Mouse (Mus musculus): Measurements from ENCODE around the gene Erc2. TPM values are rescaled to one million over a fixed set of nuclear protein-coding genes. Genes with fewer than 3 reads are reported as not detected.
"Not testable (repeated sequence)": the region's sequence is repeated elsewhere in the genome, so short reads cannot be mapped to it uniquely, and the experiment has no call there.

Gene Erc2
- total RNA-seq (2014; rRNA removed; ENCODE audit: low replicate concordance) (0.11 and 12.3 TPM in 2 replicates), polyA plus RNA-seq (2015; fragmentation: Nextera tagmentation; extraction: Ambion mirVana) (1.7 and 1.8 TPM in 2 replicates)

- Histone ChIP-seq H3K27me3 (ENCODE audit: control insufficient read depth, insufficient read depth, low read length) (peaks cover 9% of the 10 kb centered on the region; the same call in 1 of the 2 replicates), H3K27ac (ENCODE audit: low read depth) (no peak within 1 kb of the TSS), H3K4me2 (ENCODE audit: low read depth, low read length) (peak within 1 kb of the TSS; percentile 87), H3K4me3 (ENCODE audit: low read depth, low read length) (peak within 1 kb of the TSS; percentile 66), H3K9me3 (replicated peaks; ENCODE audit: control insufficient read depth, low read length) (no peaks in the 10 kb centered on the region), H3K4me1 (ENCODE audit: control insufficient read depth, insufficient read depth) (no peaks in the 10 kb centered on the region; the same call in 1 of the 2 replicates), H3K9ac (replicated peaks; ENCODE audit: low read depth, low read length) (peak within 1 kb of the TSS; percentile 55), H3K36me3 (replicated peaks; ENCODE audit: control insufficient read depth, insufficient read depth, low read length) (no peaks in the 10 kb centered on the region)
- no peak for TF ChIP-seq EP300 (IDR thresholded peaks at IDR 0.05; ENCODE audit: low read depth)
- TF ChIP-seq CTCF (IDR thresholded peaks at IDR 0.05; ENCODE audit: low read depth), result peak; percentile 64
- WGBS, result under 1% methylated on average over 64 of the region's 78 CpGs
- ATAC-seq (ENCODE audit: insufficient read depth, low read depth), result peak; percentile 98
- DNase-seq (ENCODE audit: low spot score), result peak; percentile 63
Observed at GRCm38 (mm10) chr14:27622176-27622922, at the start of gene Erc2. Erc2 (plus strand) TSS chr14:27622428.

- WGBS, result 63% methylated on average over 2 of the region's 2 CpGs
- H3K4me2 ChIP-seq (ENCODE audit: low read depth, low read length), result no peak overlapping the region
- H3K4me1 ChIP-seq (ENCODE audit: control insufficient read depth, insufficient read depth), result no peaks in the 10 kb centered on the region
- H3K4me3 ChIP-seq (ENCODE audit: low read depth, low read length), result no peak overlapping the region
- H3K36me3 ChIP-seq (replicated peaks; ENCODE audit: control insufficient read depth, insufficient read depth, low read length), result no peaks in the 10 kb centered on the region
- TF ChIP-seq EP300 (IDR thresholded peaks at IDR 0.05; ENCODE audit: low read depth) (no peak), CTCF (IDR thresholded peaks at IDR 0.05; ENCODE audit: low read depth) (no peak)
- no peak overlapping the region for H3K27ac ChIP-seq (ENCODE audit: low read depth)
- no peak overlapping the region for H3K9ac ChIP-seq (replicated peaks; ENCODE audit: low read depth, low read length)
- ATAC-seq (ENCODE audit: insufficient read depth, low read depth) (no peak), DNase-seq (ENCODE audit: low spot score) (no peak)
- no peaks in the 10 kb centered on the region for H3K27me3 ChIP-seq (ENCODE audit: control insufficient read depth, insufficient read depth, low read length)
- H3K9me3 ChIP-seq (replicated peaks; ENCODE audit: control insufficient read depth, low read length), result no peaks in the 10 kb centered on the region
Observed at GRCm38 (mm10) chr14:27578443-27578842, 43.8 kb upstream of the Erc2 start.

- TF ChIP-seq CTCF (IDR thresholded peaks at IDR 0.05; ENCODE audit: low read depth), result 0 out of 2 replicates have a peak, but pooled peaks have one; percentile 7
- H3K9ac ChIP-seq (replicated peaks; ENCODE audit: low read depth, low read length); H3K4me1 ChIP-seq (ENCODE audit: control insufficient read depth, insufficient read depth); H3K4me2 ChIP-seq (ENCODE audit: low read depth, low read length); ATAC-seq (ENCODE audit: insufficient read depth, low read depth); H3K36me3 ChIP-seq (replicated peaks; ENCODE audit: control insufficient read depth, insufficient read depth, low read length); H3K9me3 ChIP-seq (replicated peaks; ENCODE audit: control insufficient read depth, low read length); DNase-seq (ENCODE audit: low spot score); H3K27me3 ChIP-seq (ENCODE audit: control insufficient read depth, insufficient read depth, low read length); H3K4me3 ChIP-seq (ENCODE audit: low read depth, low read length); H3K27ac ChIP-seq (ENCODE audit: low read depth): not testable (repeated sequence)
Observed at GRCm38 (mm10) chr14:27589616-27590015, 32.6 kb upstream of the Erc2 start.

GRCm38 (mm10) chr14:27592163-27592562, 30.1 kb upstream of the Erc2 start:
- Histone ChIP-seq H3K4me1 (ENCODE audit: control insufficient read depth, insufficient read depth) (no peaks in the 10 kb centered on the region), H3K9me3 (replicated peaks; ENCODE audit: control insufficient read depth, low read length) (0 out of 2 replicates have a peak, but pooled peaks cover 3% of the 10 kb centered on the region), H3K27me3 (ENCODE audit: control insufficient read depth, insufficient read depth, low read length) (no peaks in the 10 kb centered on the region), H3K36me3 (replicated peaks; ENCODE audit: control insufficient read depth, insufficient read depth, low read length) (no peaks in the 10 kb centered on the region), H3K4me2 (ENCODE audit: low read depth, low read length) (no peak overlapping the region), H3K9ac (replicated peaks; ENCODE audit: low read depth, low read length) (no peak overlapping the region), H3K27ac (ENCODE audit: low read depth) (no peak overlapping the region), H3K4me3 (ENCODE audit: low read depth, low read length) (no peak overlapping the region)
- no peak for DNase-seq (ENCODE audit: low spot score)
- 77% methylated on average over 7 of the region's 7 CpGs for WGBS
- TF ChIP-seq EP300 (IDR thresholded peaks at IDR 0.05; ENCODE audit: low read depth) (no peak), CTCF (IDR thresholded peaks at IDR 0.05; ENCODE audit: low read depth) (no peak)
- no peak for ATAC-seq (ENCODE audit: insufficient read depth, low read depth)

GRCm38 (mm10) chr14:27596265-27596664, 26.0 kb upstream of the Erc2 start:
- no peaks in the 10 kb centered on the region for H3K27me3 ChIP-seq (ENCODE audit: control insufficient read depth, insufficient read depth, low read length)
- H3K9ac ChIP-seq (replicated peaks; ENCODE audit: low read depth, low read length), result no peak overlapping the region
- H3K4me3 ChIP-seq (ENCODE audit: low read depth, low read length), result no peak overlapping the region
- H3K36me3 ChIP-seq (replicated peaks; ENCODE audit: control insufficient read depth, insufficient read depth, low read length), result no peaks in the 10 kb centered on the region
- no peak overlapping the region for H3K4me2 ChIP-seq (ENCODE audit: low read depth, low read length)
- no peaks in the 10 kb centered on the region for H3K4me1 ChIP-seq (ENCODE audit: control insufficient read depth, insufficient read depth)
- TF ChIP-seq CTCF (IDR thresholded peaks at IDR 0.05; ENCODE audit: low read depth) (peak; percentile 76), EP300 (IDR thresholded peaks at IDR 0.05; ENCODE audit: low read depth) (no peak)
- DNase-seq (ENCODE audit: low spot score), result peak; percentile 90
- 0 out of 2 replicates have a peak, but pooled peaks cover 3% of the 10 kb centered on the region for H3K9me3 ChIP-seq (replicated peaks; ENCODE audit: control insufficient read depth, low read length)
- H3K27ac ChIP-seq (ENCODE audit: low read depth), result no peak overlapping the region
- WGBS, result 2% methylated on average over 7 of the region's 7 CpGs
- ATAC-seq (ENCODE audit: insufficient read depth, low read depth), result peak; percentile 81
